Mouse (Mus musculus) cortical plate, adult 2 months (tissue): ENCODE data around the gene 2700049A03Rik.

ENCODE experiments used
- CTCF ChIP-seq: fragments of 200-500 bp; IDR thresholded peaks from 2 replicates; pipeline ENCODE4 v1.5.1; 2011; ENCODE audit warnings: mild to moderate bottlenecking, control low read depth, low read length; ENCODE audit not compliant: insufficient read depth; ENCODE audit errors: extremely low read depth
- POLR2A ChIP-seq: fragments of 200-500 bp; IDR thresholded peaks from 2 replicates; pipeline ENCODE4 v1.6.1; 2011; ENCODE audit warnings: mild to moderate bottlenecking, low read length, control low read depth; ENCODE audit not compliant: insufficient read depth; ENCODE audit errors: extremely low read depth

- no peak for TF ChIP-seq POLR2A
- TF ChIP-seq CTCF = no peak
Observed at GRCm38 (mm10) chr12:71247191-71247590, 110.5 kb downstream of the 2700049A03Rik start.
